Mouse (Mus musculus) left cerebral cortex, adult 11 months (tissue): Measurements from ENCODE around the gene Ctnna2.

Source experiments
- DNase-seq: peaks from one replicate; pipeline ENCODE4 v3.0.0; 2022; ENCODE audit warnings: low spot score

The Ctnna2 gene

DNA sequence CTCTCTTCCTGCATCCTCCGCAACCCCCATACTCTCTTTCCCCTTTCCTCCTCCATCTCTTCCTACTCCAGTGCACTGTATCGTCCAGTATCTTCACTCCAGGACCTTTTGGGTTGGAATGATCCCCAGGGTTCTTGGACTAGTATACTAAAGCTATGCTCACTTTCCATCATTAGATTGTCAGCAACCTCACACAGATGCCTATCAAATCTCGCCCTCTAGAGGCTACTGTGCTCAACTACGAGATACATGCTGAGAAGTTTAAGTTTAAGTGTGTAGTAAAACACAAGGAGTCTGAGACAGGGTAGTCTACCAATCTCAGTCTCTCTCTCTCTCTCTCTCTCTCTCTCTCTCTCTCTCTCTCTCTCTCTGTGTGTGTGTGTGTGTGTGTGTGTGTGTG is 396.9 kb downstream of the Ctnna2 start:
- DNase-seq: no peak

- no peak for DNase-seq
Observed at GRCm38 (mm10) chr6:77580926-77581325, 398.6 kb downstream of the Ctnna2 start.

- no peak for DNase-seq
Observed at GRCm38 (mm10) chr6:77578612-77579011, 400.9 kb downstream of the Ctnna2 start.

DNA sequence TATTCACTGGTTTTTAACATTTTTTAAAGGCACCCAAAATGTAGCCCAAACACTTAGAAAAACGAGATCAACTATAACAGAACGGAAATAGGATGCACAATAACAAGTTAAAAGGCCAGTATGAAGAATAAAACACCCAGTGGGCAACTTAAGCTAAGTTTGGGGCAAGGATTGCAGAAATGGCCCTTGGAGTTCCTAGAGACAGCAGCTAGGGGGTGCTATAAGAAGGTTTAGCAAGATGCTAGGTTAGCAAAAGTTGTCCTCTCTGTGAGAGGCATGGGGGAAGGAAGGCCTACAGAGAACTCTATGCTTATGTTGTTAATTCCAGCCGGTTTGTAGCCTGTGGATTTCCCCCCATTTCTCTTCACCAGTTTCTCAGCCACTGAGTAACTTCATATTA is 401.9 kb downstream of the Ctnna2 start:
- no peak for DNase-seq

GRCm38 (mm10) chr6:77572614-77573013 is 406.9 kb downstream of the Ctnna2 start:
- peak; percentile 48 for DNase-seq

DNA sequence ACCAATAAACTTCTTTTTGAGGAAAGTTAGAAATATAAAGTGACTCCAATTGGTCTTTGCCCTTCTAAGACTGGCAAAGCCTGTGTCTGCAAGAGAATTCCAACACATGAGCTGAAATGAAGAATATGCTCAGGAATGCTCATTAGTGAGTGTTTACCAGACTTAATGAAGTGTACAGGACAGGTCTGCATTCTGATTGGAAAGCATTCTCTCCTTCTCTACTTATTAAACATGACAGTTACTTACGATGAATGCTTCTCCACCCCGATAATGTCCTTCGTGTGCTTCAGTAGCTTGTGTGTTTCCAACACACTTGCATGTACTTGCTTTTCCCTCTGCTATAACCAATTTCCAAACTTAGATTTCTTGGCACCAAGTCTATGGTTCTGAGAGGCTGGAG is 409.6 kb downstream of the Ctnna2 start:
- DNase-seq: no peak

DNA sequence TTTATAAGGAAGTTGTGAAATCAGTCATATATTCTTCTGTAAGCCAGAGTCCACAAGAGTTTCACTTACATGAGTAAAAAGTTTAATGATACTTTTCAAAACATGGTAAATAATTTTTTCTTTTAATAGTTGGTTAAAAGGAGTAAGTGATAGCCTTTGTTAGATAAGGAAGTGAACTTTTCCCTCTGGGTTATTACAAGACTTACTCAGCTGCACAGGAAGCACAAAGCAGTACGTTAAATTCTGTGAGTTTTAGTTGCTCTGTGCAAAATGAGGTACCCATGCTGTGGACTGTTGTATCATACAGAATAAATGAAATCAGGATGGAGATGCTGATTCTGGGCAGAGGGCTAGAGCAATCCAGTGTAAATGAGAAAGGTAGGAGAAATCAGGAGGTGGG is 423.3 kb downstream of the Ctnna2 start:
- no peak for DNase-seq

DNA sequence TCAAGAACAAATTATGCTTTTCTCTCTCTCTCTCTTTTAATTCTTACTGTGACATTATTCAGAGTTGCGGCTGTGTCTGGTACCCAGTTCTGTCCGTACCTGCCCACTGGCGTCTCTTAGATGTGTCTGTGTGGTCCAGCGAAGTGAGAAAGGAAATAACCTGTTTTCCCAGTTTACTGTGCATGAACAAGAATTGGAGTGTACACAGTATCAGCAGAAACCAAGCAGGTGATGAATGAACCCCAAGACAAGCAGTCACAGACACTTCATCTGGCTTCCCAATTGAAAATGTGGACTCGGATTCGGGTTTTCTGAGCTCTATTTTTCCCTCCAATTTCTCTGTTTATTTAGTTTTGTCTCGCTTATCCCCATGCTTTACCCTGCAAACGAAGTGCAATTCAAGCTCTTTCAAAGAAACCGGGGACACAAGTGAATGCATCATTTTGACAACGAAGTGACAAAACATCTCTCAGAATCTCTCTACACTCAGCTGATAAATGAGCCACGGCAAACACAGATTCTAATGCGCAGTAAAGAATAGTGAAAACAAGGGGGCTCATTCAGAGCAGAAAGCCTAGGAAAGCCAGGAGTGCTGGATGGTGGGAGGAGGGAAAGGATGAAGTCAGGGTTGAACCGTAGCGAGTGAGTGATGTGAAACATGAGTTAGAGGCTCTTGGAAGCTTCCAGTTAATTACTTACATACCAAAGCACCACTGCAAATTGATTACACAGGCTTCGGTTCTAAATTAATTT is 442.3 kb downstream of the Ctnna2 start:
- no peak for DNase-seq

DNA sequence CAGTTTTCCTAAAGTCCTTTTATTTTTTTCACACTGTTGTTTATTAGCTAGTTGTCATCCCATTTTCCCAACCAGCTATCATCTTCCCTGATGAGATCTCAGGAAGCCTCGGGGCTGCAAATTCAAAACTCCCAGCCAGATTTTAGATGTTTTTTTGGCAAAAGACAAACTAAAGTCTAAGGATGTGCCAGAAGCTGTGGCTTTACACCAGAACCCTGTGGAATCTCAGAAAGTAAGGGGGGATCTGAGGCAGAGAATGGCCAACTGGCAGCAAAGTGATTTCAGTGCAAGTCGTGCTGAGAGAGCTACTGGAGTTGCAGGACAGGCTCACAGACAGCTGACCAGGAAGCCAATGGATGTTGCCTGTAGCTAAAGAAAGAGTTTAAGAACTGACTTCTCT is 451.9 kb downstream of the Ctnna2 start:
- DNase-seq: no peak

GRCm38 (mm10) chr6:77521836-77522235 is 457.7 kb downstream of the Ctnna2 start:
- DNase-seq: no peak

DNA sequence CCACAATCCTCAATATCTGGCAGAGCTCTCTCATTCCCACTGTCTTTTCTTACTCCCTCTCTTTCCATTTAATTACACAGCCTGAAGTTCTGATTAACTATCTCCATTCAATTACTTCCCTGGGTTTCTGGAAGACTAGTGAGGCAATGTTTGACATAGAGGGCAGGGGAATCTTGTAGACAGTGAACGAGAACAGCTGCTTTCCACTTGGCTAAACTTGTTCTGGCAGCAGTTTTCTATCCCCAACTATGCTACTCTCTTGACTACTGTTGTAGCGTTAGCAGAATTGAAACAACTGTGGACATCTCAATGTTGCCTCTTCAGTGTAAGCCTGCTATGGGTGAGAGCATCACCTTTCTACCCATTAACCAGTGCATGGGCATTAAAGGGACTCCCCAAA is 463.0 kb downstream of the Ctnna2 start:
- no peak for DNase-seq

GRCm38 (mm10) chr6:77511805-77512204 is 467.7 kb downstream of the Ctnna2 start:
- no peak for DNase-seq

GRCm38 (mm10) chr6:77491721-77492120 is 487.8 kb downstream of the Ctnna2 start:
- DNase-seq: no peak

GRCm38 (mm10) chr6:77486658-77487057 is 492.8 kb downstream of the Ctnna2 start:
- no peak for DNase-seq

DNA sequence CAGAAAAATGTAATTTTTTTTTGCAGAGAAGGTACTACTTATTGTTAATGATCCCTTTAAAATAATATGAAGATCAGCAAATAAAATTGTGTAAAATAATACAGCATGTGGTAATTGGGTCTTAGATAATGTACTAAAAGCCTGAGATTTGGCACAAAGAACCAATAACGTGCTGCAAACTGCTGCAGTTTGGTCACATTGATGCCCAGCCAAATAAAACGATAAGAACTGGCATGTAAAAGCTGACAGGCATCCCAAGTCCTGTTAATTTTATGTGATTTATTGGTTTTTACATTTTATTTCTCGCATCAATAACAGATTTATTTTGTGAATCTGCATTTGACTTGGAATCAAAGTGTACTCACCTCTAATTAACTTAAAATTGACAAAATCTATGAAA is 497.4 kb downstream of the Ctnna2 start:
- no peak for DNase-seq

- DNase-seq: peak; percentile 63
Observed at GRCm38 (mm10) chr6:77475354-77475753, 504.1 kb downstream of the Ctnna2 start.

DNA sequence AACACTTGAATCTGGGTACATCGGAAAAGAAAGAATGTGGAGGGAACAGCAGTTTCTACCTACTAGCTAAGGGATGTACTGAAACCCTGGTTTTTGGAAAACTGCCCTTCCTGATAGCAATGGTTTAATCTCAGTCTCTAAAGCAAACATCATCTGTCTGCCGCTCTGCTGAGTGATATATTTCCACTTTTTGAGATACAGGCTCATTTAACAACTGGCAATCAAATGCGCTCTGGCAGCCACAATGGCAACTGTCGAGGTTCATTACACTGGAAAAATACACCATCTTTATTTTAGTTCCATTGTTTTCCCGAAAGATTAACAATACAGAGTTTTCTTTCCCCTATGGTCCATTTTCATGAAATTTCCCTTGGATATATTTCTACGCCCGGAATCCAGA is 506.2 kb downstream of the Ctnna2 start:
- no peak for DNase-seq

DNA sequence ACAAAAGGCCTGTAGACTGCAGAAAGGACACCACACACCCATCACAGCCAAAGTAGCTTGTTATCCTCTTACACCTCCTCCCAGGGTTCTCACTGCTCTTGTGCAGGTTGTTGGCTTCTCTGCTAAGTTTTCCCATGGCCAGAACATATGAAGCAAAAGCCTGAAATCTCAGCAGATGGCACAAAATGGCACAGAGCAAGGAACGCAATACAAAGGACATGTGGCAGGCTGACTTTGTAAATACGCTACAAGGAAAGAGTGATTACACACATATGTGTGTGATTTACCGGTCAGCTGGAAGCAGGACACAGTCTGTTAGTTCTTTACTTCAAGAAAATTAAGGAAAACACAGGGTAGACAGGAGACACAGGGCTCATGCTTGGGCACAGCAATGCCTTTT is 511.4 kb downstream of the Ctnna2 start:
- DNase-seq: no peak

DNA sequence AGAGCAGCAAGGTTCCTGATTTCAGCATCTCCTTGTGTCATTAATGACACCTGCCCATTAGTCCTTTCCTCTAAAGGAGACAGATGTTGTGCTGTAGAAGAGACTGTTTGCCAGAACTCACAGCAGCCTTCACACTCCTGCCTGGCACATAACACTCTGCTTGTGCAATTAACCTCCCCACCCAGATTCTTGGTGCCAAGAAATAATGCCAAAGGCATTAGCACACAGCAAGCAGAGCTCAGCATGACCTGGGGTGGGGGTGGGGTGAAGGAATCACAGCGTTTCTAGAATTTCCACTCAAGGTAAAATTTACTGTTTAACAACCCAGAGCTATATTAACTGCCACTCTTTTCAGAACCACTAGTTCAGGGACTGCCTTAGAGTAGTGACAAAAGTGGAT is 516.8 kb downstream of the Ctnna2 start:
- no peak for DNase-seq

- DNase-seq: peak; percentile 51
Observed at GRCm38 (mm10) chr6:77457919-77458318, 521.6 kb downstream of the Ctnna2 start.

- DNase-seq: no peak
Observed at GRCm38 (mm10) chr6:77446861-77447260, 532.6 kb downstream of the Ctnna2 start.

- DNase-seq: peak; percentile 26
Observed at GRCm38 (mm10) chr6:77443906-77444305, 535.6 kb downstream of the Ctnna2 start.

- no peak for DNase-seq
Observed at GRCm38 (mm10) chr6:77441051-77441450, 538.4 kb downstream of the Ctnna2 start.

DNA sequence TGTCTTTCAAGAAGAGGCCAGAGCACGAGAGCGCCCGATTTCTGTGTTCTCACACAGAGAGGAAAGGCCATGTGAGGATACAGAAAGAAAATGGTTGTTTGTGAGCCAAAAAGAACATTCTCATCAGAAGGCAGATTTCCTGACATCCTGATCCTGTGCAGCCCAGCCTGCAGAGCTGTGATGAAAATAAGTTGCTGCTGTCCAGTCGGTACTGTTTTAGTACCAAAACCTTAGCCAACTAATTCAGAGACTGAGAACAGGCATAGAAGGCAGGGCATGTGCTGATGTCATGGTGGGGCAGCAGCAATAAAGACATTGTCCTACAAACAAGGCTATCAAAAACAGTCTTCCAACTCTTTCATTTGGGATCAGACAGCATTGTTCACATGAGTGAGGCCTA is 549.1 kb downstream of the Ctnna2 start:
- no peak for DNase-seq
